Mouse (Mus musculus): ENCODE measurements around the gene Optc. TPM values are rescaled to one million over a fixed set of nuclear protein-coding genes. Genes with fewer than 3 reads are reported as not detected.

Gene Optc
- polyA plus RNA-seq, 2 experiments from 2014 or later = not detected

DNA sequence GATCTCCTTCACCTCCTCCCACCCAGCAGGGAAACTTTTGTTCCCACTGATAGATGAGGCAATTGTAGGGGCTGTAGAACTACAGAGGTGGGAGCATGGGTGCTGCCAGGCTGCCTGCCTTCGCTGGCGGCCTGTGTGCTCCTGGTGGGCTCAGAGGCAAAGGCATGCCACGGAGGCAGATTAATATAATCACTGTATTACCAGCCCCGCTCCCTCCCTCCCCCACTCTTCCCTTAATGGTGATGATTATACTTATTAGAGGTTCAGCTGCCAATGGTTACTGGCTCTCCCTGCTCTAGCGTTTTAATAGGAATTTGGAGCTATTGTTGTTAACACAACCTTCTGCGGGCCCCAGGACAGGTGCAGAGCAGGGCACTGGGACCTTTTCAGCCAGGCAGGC is 26.0 kb downstream of the Optc start:
- no peak for ATAC-seq

DNA sequence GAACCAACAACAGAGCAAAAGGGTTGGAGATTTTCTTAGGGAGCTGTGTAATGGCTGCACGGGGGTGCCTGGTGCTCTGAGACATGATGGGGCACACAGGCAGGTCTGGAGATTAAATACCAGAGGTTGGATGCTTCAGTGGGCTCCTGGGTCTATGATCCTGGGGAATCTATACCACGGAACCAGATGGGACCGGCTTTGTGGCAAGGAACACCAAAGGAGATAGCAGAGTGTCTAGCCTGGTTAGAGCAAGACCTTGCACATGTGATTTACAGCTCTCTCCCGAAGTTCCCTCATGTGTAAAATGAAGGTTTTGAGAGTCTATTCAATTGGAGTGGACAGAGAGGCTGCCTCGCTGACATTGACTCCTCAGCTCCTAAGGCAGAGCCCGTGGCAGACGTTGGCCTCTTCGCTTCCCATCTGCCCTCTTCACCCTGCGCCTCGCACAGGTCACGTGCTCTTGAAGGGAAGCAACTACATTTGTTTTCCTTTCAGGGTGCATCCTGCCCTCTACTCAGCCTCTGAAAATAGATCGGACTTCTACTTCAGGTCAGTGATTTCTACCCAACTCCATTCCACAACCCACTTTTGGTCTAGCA is 28.9 kb downstream of the Optc start:
- no peak for ATAC-seq

DNA sequence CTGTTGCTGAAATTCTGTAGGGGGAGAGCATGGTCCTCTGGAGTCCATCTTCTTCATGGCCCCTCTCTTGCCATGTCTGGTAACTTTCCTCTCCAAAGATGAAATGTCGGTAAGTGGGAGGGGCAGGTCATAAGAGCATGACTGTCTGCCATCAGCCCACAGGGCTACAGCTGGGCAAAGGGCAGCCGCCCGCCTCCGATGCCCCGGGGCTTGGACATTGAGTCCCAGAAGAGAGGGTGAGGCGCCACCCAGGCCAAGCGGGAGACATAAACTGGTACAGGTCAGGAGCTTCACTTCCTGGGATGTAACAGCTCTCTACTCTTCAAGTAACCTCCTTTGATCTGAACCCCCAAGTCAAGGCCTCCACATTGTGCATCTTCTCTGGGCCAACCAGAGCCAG is 30.9 kb downstream of the Optc start:
- no peak for ATAC-seq

DNA sequence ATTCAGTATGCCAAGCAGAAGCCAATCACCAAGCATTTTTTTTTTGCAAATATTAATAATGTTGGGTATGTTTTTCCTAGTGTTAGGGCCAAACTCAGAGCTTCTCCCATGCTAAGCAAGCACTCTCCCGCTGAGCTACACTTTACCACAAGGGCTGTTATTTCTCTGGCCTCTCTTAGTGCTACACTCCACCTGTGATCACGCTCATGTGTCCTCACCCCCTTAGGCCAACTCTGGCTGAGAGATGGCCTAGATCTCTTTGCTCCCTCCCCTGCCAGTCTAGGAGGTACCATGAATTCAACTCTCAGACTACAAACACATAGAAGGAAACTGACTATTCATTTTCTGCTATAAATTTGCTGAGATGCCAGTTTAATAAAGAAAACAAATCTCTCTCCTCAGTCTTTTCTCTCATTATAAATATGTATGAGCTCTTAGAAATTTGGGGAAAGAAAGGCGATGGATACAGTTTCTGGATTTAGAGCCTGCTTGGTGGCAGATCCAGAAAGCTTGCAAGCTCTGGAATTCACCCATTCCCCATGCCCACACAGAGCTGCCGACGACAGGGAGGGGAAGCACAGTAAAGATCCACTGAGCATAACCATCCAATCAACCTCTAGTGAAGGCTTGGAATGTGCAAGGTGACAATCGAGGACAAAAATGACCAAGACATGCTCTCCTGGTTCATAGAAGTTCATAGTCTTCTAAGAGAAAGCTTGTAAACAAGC is 34.5 kb downstream of the Optc start:
- ATAC-seq = no peak

DNA sequence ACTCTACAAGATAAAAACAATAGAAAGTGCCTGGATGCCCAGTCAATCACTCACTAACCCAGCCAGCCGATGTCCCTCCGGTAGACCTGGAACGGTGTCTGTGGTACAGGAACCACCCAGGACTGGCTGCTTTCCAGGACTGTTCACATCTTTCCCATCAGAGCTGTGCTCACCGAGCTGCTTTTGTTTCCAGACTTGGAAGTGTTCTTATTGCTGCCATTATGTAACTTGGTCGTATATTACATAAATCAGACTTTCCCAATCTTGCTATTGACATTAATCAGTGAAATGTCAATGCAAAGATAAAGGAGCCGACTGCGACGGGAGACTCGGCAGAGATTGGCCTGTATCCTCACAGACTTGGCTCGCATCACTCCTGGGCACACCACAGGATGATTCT is 36.6 kb downstream of the Optc start:
- ATAC-seq = no peak

DNA sequence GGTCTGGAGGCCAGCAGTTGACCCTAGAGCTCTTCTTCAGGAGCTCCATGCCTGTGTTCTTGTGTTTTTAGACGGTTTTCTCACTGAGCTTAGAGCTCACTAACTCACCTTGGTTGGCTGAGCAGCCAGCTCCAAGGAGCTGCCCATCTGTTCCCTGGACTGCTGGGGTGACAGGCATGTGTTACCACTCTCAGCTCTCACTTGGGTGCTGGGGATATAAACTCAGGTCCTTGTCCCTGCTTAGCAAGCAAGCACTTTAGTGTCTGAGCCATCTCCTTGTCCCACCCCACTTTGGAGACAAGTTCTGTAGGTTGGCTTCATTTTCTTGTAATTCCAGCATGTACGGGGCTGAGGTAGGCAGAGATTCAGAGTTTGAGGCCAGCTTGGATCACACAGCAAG is 38.6 kb downstream of the Optc start:
- ATAC-seq = no peak

DNA sequence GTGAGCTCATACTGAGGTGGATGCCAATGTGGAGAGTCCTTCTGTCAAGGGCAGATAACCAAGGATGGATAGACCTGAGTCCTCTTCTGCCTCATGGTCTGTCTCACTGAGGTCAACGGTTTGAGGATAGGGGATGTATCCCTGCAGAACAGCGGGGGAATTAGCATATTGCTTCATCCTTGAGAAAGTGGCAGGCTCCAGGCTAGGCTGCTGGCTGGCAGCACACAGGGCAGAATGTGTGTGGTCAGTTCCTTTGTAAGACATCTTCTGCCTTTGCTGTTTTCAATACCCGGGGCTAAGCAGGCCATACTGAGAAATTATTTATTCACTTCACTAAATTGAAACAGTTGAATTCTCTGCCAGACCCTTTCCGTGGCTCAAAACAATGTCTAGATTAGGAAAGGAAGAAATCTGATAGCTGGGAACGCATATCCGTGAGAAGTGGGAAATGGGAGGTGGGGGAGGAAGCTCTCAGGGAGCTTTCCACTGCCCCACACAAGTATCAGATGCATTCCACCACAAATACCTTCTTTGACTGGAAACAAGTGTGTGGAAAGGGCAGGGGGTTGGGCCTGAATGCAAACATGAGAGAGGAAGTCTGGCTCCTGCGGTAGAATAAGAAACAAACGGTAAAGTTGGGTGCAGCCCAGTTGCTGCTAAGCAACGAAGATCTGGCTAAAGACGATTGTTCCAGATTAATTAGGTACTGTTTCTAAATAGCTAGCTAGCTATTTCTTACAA is 44.4 kb downstream of the Optc start:
- peak; percentile 68 for ATAC-seq

DNA sequence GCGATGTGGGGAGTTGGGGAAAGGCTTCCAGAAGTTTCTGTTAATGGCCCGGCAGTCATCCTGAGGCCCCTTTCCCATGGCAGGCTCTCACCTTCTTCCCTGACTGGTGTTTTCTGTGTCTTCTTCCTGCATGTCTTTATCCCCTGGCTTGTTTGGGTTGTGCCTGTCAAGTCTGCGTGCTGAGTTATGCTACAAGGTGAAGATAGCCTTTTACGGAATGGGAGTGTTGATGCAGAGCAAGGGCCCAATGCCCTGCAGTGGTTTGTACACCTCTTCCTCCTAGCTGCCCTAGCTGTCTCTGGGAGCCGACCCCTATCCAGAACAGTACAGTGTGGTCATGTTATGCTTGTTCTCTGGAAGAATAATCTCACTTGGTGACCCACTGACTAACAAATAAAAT is 46.8 kb downstream of the Optc start:
- ATAC-seq = no peak

DNA sequence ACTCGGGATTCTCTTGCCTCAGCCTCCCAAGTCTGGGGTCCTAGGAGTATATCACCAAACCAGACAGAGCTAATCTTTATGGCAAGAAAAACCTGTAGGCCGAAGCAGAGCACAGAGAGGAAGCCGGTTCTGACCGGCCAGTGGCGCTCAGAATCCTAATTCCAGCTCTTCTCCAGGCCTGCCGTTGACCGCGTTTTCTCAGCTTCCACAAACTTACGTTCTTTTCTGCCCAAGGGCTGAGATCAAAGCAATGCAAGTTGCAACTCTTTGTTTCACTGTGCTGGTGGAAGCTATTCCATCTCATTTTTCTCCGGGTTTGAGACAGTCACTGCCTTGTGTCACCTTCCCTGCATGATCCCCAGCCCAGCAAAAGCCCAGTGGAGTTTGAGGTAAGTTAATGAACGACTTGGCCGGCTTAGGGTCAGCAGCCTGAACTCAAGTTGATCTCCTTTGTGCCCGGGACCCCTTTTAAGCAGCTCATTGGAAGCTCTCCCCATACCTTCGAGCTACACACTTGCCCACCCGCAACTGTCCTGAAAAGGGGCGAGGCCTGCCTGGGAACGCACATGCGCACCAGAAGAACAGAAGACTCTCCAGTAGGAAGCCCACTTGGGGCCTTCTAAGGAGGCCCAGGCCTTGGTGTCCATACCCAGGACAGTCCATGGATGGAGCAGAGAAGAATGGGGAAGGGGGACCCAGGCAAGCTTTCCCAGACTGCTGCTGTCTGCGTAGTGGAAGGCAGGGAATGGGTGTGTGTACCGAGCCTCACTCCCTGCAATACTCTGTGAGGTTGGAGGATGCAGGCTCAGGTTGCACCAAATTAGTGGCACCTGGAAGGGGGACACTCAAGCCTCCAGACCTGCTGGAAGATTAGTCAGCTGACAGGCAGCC is 47.7 kb downstream of the Optc start:
- no peak for ATAC-seq

DNA sequence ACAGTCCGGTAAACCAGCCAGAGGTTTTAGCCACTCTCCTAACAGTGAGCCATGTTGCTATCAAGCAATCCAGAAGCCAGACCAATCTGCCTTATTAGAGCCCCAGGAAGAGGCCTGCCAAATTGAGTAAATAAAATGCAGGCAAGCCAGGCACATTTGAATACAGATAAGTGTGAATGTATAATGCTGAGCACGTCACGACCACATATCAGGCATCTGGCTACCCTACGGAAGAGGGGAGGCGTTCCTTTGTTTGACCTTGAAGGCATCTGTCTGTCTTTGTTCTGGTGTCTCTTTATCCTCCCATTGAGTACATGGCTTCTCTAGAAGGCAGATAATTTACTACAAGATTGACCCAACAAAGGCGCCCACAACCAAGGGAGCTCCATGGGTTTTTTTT is 48.5 kb downstream of the Optc start:
- ATAC-seq = no peak

DNA sequence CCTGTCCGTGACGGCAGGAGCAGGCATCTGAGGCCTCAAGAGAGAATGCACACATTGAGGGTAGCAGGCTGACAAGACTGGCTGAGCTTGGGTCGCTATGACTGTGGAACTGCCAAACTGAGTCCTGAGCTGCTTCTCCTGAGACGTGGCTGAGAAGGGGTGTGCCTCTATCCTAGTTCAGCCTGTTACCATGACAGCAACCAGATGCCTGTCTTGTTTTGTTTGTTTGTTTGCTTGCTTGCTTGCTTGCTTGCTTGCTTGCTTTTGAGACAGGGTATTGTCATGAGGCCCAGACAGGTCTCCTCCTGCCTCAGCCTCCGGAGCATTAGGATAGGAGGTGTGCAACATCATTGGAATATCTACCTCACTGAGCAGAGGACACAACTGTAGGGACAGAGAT is 50.0 kb downstream of the Optc start:
- ATAC-seq = no peak

DNA sequence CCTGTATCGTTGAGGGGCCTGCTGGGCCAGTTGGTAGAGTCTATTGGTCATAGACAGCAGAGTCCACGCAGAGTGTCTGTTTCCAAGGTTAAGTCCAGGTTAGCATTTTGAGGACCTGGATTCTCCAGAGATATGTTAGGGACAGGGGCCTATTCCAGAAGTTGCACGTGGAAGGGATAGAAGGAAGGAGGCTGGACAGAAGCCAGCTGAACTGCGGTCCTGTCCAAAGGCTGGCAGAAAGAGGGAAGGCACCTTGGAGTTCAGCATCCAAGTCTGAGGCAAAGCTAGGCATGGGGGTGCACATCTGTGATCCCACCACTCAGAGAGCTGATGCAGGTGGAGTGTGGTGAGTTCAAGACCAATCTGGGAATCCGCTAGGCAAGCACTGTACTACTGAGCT is 50.6 kb downstream of the Optc start:
- no peak for ATAC-seq

DNA sequence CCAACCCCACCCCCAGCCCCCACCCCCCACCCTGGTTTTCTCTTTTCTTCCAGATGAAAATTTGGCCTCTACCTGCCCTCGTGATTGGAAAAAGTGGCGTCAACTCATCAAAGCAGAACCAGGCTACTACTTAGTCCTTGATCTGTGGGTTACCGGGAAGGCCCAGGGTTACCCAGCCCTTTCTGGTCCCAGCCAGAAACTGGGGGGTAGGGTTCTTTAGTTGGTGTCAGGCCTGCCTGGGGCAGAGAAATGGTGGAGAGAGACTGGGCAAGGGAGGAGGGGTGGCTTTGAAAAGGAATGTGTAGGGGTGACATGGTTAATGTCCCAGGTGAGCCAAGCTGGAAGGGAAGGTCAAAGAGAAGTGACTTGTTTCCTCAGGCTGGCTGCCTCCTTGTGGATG is 51.1 kb downstream of the Optc start:
- no peak for ATAC-seq

DNA sequence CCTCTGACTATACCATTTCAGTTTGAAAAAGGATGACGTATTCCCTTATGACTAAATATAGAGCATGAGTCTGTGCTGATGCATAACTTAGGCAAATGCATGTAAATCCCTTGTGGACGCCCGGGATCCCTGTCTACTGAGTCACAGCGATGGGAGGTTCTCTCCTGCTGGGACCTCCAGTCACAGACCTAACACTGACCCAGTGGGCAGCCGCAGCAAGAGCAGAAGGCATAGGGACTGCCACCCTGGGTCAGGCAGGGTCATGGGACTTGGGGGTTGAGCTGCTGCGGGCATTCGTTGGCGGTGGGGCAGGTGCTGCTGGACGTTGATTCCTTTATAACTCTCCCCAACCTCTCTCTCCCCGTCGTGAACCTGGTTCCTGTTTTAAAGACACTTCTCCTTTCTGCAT is 51.7 kb downstream of the Optc start:
- ATAC-seq = no peak

DNA sequence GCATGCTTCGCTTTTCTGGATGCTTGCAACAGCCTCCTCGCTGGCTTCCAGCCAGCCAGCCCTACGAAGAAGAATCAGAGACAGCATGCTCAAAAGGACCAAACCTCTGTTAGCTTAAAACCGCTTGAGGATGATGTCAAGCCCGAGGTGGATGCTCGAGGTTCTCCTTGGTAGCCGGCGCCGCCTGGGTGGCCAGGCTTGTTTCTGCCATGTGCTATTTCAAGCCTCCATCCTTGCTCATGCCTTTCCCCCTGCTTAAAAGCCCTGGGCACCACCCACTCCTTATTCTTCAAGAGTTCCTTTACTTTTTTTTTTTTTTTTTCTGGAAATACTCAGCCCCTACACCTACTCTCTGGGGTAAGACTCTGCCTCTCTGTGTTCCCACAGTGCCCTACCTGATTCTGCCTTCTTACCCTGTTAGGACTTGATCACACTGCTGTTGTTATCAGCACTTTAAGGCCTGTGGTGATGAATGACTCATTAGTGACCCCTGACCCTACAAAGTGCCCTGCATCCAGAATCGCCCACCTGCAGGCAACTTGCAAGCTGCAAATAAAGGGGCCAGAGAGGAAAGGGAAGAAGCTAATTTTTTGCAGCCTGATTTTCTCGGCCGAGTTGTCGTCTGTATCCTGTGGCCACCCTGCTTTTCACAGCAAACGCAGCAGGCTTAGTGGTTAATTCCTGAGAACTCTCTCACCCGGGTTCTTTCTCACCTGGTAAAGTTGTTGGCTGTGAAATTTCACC is 52.4 kb downstream of the Optc start:
- ATAC-seq = no peak

DNA sequence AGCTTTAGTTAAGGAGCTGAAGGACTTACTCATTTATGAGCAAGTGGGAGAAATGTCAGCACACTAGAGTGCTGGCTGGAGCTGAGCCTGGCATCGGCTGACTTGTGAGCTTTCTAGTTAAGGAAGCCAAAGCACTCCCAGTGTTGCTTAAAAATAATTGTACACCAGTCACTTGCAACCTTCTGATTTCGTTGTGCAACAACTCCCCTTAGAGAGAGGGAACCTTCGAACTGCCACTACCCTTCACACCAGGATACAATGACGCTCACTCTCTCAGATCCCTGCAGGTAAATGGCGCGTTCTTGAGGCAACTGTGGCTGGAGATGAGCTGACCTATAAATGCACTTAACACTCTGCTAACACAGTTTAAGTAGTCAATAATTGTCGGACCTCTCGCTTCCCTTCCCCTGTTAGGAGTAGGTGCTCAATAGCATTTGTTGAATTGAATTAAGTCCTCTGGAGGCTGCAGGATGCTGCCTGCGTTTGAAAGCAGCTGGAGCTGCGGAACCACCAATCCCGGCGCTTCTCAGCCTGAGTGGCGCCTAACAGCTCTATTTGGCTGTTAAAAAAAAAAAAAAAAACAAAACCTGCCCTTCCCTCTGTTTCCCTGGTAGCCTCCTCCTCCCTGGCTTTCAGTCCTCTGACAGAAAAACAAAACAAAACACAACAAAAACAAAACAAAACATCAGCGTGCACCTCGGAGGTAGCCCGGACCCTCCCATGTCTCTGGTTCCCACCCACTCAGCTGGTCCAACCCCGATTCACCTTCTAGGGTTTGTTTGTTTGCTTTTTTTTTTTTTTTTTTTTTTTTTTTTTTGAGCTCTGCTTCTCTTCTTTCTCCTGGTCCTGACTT is 53.2 kb downstream of the Optc start:
- no peak for ATAC-seq

Other genes with a start within 250 kb of the Optc start
- gene Zbed6, start 247.1 kb downstream of the Optc start, polyA plus RNA-seq (2017; shearing (Covaris generic)) = not detected
- gene Gm38394, start 246.7 kb downstream of the Optc start, polyA plus RNA-seq (2017; shearing (Covaris generic)) = 1 to 10 TPM; 3.1 to 4.3 TPM
- 100 to 1,000 TPM; 101 to 145 TPM for gene Lax1, start 217.9 kb downstream of the Optc start, polyA plus RNA-seq (2017; shearing (Covaris generic))
- gene Atp2b4, start 107.0 kb downstream of the Optc start, polyA plus RNA-seq (2017; shearing (Covaris generic)) = 10 to 100 TPM in 1 of 2 experiments, 1 to 10 TPM in 1; 9.6 to 12.8 TPM
- gene Prelp, start 13.4 kb upstream of the Optc start, polyA plus RNA-seq (2017; shearing (Covaris generic)) = not detected
- not detected for gene Fmod, start 129.3 kb upstream of the Optc start, polyA plus RNA-seq (2017; shearing (Covaris generic))
- gene Btg2, start 171.1 kb upstream of the Optc start, polyA plus RNA-seq (2017; shearing (Covaris generic)) = 100 to 1,000 TPM; 243 to 289 TPM
- not detected for gene Chit1, start 203.2 kb upstream of the Optc start, polyA plus RNA-seq (2017; shearing (Covaris generic))

Data from CD4-positive, CD25-positive, alpha-beta regulatory T cell, adult 4 months (primary cell).